Mouse (Mus musculus): ENCODE measurements around the gene Msrb2. TPM values are rescaled to one million over a fixed set of nuclear protein-coding genes. Genes with fewer than 3 reads are reported as not detected.

Gene Msrb2
- polyA plus RNA-seq, 1 experiment from 2014 or later, result 13.3 TPM

DNA sequence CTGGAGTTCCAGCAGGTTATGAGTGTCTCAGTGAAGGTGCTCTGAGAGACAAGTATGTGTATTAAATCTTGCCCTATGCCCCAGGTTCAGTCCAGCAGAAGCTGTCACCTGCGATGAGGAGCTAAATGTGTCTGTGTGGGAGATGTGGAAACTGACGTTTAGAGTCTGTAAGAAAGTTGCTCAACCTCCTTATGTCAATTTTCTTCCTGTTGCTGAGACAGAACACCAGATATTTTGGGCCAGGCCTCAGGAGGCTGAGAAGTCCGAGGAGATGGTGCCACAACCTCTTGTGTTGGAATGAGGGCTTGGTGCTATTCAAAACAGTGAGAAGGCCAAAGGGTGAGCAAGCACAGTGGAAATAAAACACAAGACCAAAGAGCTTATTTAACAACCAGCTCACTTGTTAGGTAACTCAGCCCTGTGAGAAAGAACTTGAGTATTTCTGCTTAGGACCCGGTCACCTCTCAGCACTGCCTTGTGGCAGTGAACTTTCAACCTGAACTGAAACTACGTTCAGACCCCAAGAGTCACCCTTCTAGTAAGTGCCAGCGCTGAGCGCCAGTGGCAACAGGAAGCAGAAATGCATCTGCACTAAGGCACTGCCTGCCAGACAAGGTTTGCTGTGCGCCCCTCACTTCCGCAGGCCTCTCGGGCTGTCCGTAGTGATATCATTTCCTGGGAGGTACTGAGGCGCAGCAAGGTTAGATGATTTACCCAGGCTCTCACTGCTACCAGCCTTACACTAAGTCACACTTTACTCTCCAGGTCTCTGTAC is 17.3 kb downstream of the Msrb2 start:
- CTCF ChIA-PET, result no interaction called here
- DNase-seq (ENCODE audit: low read depth, low spot score) (no peak), ATAC-seq (no peak)
- in situ Hi-C loops (cut with MboI; ENCODE audit: low pct_unique_long_range_greater_than_20kb), result no loop called here
- no peak for TF ChIP-seq CTCF (IDR thresholded peaks at IDR 0.05)
- POLR2A ChIA-PET, result no interaction called here
- peaks cover 1% of the 10 kb centered on the region for H3K27me3 ChIP-seq

DNA sequence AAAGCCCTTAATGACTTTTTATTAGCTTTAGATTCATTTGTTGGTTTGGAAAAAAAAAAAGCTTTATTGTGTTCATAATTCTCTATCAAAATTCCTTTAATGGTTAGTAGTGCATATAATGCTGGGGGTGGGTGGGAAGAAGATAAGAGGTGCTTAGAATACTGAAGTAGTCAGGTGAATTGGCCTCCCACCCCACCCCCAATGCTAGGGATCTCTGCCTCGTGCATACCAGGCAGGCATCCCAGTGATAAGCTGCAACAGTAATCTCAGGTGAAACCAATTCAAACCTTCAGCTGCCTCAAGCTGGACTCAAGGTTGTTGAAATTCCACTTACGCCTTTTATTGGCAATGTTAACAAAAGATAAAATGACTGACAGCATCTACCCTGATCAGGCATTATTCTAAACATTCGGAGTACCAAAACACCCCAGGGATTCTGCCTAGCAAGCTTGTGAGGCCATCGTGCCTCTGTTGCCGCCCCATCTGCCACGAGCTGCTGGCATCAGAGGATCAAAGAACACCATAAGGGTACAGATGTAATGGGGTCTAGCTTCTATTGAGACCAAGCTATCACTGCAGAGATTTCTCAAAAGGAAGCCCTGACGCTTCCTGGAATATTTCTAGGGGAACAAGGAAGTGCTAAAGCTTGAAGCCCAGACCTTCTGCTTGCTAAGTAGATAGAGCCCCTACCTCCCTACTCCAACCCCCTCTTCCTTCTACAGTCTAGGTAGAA is 19.3 kb downstream of the Msrb2 start:
- ATAC-seq (no peak), DNase-seq (ENCODE audit: low read depth, low spot score) (no peak)
- ChIA-PET CTCF (no interaction called here), POLR2A (no interaction called here)
- no peak for TF ChIP-seq CTCF (IDR thresholded peaks at IDR 0.05)
- in situ Hi-C loops (cut with MboI; ENCODE audit: low pct_unique_long_range_greater_than_20kb), result no loop called here
- H3K27me3 ChIP-seq, result no peaks in the 10 kb centered on the region

DNA sequence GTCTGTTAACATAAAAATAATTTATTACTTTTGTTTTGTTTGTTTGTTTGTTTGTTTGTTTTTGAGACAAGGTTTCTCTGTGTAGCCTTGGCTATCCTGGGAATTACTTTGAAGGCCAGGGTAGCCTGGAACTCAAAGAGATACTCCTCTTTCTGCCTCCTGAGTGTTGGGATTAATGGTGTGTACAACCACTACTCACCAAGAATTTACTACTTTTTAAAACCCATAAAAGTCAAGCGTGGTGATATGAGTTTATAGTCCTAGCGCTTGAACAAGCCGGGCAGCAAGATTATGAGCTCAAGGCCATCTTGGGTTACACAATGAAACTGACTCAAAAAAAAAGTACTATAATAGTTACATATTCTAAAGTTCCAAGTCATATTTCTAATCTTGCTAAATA is 20.4 kb downstream of the Msrb2 start:
- ATAC-seq (no peak), DNase-seq (ENCODE audit: low read depth, low spot score) (no peak)
- CTCF ChIA-PET, result interaction anchor here (1.9 kb wide), 1 partner anchor 23 kb away, joined by 5 read pairs; no protein-coding TSS in a partner anchor
- in situ Hi-C loops (cut with MboI; ENCODE audit: low pct_unique_long_range_greater_than_20kb), result no loop called here
- no peak for TF ChIP-seq CTCF (IDR thresholded peaks at IDR 0.05)
- POLR2A ChIA-PET, result no interaction called here
- no peaks in the 10 kb centered on the region for H3K27me3 ChIP-seq

DNA sequence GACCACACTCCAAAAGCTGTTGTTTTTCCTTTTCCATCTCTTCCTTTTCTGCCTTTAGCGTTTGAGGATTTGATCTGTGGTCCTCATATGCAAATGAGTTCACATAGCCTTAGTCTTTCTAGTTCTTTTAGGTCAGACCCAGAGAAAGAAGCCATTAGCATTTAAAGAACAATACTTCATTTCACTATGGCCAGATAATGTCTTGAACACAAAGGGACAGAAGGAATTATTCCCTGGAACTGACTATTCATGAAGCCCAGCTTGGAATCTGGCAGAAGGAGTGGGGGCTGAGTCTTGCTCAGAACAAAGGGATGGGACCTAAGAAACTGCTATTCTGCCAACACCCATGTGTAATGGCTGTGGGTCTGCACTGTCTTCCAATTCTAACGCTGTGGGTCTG is 21.6 kb downstream of the Msrb2 start:
- no peaks in the 10 kb centered on the region for H3K27me3 ChIP-seq
- ChIA-PET POLR2A (no interaction called here), CTCF (interaction anchor here (1.9 kb wide), 1 partner anchor 22 kb away, joined by 5 read pairs; no protein-coding TSS in a partner anchor)
- in situ Hi-C loops (cut with MboI; ENCODE audit: low pct_unique_long_range_greater_than_20kb), result no loop called here
- ATAC-seq (no peak), DNase-seq (ENCODE audit: low read depth, low spot score) (no peak)
- TF ChIP-seq CTCF (IDR thresholded peaks at IDR 0.05), result no peak

DNA sequence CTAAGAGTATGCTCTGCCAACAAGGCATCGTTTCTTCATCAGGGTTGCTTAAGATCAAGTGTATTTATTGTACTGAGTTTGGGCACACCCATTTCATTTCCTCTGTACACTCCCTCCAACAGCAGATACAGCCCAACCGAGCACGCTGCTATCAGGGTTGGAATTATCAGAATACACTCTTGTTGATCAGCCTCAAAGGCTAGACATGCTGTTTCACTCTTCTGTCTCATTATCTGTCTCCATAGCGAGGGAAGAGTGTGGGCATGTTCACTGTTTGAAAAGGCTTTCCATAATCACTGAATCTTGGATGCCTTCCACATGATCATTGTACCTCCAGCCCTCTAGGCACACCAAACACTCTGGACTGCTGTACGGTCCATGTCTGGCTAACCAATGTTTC is 34.2 kb downstream of the Msrb2 start:
- H3K27me3 ChIP-seq, result no peaks in the 10 kb centered on the region
- ChIA-PET POLR2A (no interaction called here), CTCF (no interaction called here)
- in situ Hi-C loops (cut with MboI; ENCODE audit: low pct_unique_long_range_greater_than_20kb), result loop anchor here (25.0 kb wide), 2 partner anchors 507 to 1257 kb away; partner anchors contain the start of gene Etl4
- DNase-seq (ENCODE audit: low read depth, low spot score) (no peak), ATAC-seq (no peak)
- TF ChIP-seq CTCF (IDR thresholded peaks at IDR 0.05), result no peak

DNA sequence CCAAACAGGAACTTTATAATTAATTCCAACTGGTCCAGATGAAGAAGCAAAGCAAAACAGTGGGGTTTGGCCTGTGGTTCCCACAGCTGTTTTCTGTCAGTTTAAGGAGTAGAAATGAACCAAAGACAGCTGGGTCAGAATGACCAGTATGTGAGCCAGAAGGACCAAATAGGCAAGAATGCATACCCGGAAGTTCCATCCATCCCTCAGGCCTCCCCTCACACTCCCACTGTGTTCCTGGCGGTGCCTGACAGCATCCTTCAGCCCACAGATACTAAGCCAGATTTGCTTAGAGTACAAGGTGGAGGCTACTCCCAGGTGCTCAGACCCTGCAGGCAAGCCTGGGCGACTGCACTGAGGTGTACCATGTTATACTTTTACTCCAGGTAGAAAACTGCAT is 35.3 kb downstream of the Msrb2 start:
- in situ Hi-C loops (cut with MboI; ENCODE audit: low pct_unique_long_range_greater_than_20kb), result loop anchor here (25.0 kb wide), 2 partner anchors 506 to 1256 kb away; partner anchors contain the start of gene Etl4
- CTCF ChIA-PET, result no interaction called here
- TF ChIP-seq CTCF (IDR thresholded peaks at IDR 0.05), result no peak
- ATAC-seq, result no peak
- no peaks in the 10 kb centered on the region for H3K27me3 ChIP-seq
- DNase-seq (ENCODE audit: low read depth, low spot score), result no peak
- POLR2A ChIA-PET, result no interaction called here

DNA sequence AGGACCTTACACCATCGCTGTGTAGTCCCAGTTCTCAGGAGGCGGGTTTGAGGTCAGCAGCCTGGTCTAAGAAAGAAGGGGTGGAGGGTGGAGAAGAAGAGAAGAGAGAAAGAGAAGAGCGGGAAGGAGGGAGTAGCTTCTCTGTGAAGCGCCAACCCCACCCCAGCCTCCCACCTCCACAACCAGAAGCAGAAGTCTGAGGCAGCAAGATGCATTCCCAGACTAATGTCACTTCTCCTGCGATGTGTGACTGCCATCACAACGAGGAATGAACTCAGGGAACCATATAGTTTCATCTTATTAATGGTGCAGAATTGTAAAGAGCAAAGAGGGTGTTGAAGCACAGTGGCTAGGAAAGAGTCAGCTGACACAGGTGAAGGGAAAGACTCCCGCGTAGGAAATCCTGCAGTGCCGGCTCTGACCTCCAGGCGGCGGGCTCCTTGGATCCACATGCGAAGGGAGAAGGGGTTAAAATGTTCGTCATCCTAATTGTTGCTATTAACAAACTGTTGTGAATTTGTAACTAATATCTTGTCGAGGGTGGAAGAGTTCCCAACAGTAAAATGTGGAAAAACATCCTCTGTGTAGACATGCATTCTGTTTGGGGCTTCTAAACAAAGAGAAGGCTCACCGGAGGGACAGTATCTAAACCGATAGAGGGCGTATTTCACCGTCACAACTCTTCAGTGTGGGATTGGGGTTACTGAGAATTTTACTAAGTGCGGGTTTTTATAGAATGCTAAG is 43.2 kb downstream of the Msrb2 start:
- TF ChIP-seq CTCF (IDR thresholded peaks at IDR 0.05), result peak; percentile 97
- POLR2A ChIA-PET, result interaction anchor here (1.2 to 1.3 kb wide), 2 partner anchors 103 to 104 kb away, joined by 3 to 4 read pairs; no protein-coding TSS in a partner anchor
- in situ Hi-C loops (cut with MboI; ENCODE audit: low pct_unique_long_range_greater_than_20kb), result loop anchor here (5.0 to 25.0 kb wide), 4 partner anchors 103 to 1248 kb away; partner anchors contain the start of gene Etl4
- no peak for DNase-seq (ENCODE audit: low read depth, low spot score)
- CTCF ChIA-PET, result interaction anchor here (0.6 to 3.5 kb wide), 23 partner anchors 10 to 328 kb away, joined by 3 to 38 read pairs (median 4); no protein-coding TSS in a partner anchor
- peak; percentile 74 for ATAC-seq
- H3K27me3 ChIP-seq, result no peaks in the 10 kb centered on the region

DNA sequence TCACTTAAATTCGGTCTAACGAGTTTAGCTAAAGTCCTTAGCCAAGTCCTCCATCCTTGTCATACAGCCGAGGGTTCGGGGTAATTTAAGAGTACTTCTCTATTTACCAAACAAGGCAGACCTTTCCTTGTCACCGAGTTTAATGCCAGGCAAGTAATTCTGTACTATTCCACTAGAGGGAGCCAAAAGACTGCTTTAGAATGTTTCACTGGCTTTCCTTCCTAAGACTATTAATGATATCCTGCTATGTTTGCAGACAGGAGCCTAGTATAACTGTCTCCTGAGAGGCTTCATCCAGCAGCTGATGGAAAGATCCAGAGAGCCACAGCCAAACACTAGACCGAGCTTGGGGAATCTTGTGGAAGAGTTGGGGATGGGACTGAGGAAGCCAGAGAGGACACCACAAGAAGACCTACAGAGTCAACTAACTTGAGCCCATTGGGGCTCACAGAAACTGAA is 43.9 kb downstream of the Msrb2 start:
- POLR2A ChIA-PET, result interaction anchor here (1.2 to 1.3 kb wide), 2 partner anchors 102 to 104 kb away, joined by 3 to 4 read pairs; no protein-coding TSS in a partner anchor
- DNase-seq (ENCODE audit: low read depth, low spot score), result no peak

DNA sequence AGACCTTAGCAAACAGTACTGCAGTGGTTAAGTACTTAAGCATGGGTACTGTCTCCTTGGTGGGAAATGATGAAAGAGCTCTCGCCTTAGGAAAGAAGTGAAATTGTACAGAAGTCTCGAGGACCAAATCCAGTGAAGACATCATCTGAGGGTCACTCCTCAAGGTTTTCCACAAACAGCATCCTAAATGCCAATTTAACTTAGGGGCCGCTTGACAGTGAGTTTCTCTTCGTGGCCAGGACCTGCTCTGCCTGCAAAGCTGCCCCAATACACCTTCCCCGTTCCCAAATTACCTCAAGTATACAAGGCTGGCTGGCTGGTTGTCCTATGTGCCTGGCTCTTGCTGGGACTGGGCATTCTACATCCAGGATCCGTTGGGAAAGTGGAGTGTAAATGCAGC is 44.8 kb downstream of the Msrb2 start:
- peaks cover 7% of the 10 kb centered on the region for H3K27me3 ChIP-seq
- TF ChIP-seq CTCF (IDR thresholded peaks at IDR 0.05), result no peak
- ATAC-seq, result no peak
- POLR2A ChIA-PET, result no interaction called here
- CTCF ChIA-PET, result interaction anchor here (2.0 kb wide), 3 partner anchors 12 to 112 kb away, joined by 7 to 10 read pairs (median 9); no protein-coding TSS in a partner anchor
- in situ Hi-C loops (cut with MboI; ENCODE audit: low pct_unique_long_range_greater_than_20kb), result loop anchor here (10.0 to 25.0 kb wide), 3 partner anchors 309 to 1246 kb away; partner anchors contain the start of gene Etl4
- DNase-seq (ENCODE audit: low read depth, low spot score), result no peak

More for the DNA sequence above, 43.9 kb downstream of the Msrb2 start:
- peaks cover 3% of the 10 kb centered on the region for H3K27me3 ChIP-seq
- no peak for TF ChIP-seq CTCF (IDR thresholded peaks at IDR 0.05)
- ATAC-seq, result peak; percentile 33
- in situ Hi-C loops (cut with MboI; ENCODE audit: low pct_unique_long_range_greater_than_20kb), result loop anchor here (10.0 to 25.0 kb wide), 3 partner anchors 310 to 1247 kb away; partner anchors contain the start of gene Etl4
- CTCF ChIA-PET, result interaction anchor here (0.6 to 3.5 kb wide), 23 partner anchors 9 to 328 kb away, joined by 3 to 38 read pairs (median 4); no protein-coding TSS in a partner anchor
